In the genomic region with DNA sequence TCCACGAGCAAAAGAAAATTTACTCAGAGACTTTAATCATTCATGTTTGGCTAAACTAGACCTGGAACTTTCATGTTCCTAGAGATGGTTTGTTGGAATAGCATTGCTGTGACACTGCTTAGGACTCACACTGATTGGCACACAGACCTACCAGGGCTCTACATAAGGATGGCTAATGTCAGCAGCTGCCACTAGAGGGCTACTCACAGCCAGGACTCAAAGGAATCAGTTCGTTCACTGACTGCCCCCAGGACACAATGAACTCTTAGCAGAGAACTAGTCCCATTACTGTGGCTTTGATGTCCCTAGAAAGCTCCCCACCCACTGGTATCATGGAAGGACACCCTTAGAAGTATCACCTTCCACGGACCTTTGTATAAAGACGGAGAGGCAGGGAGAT, we compare ENCODE assay signal across 11 mouse cellular contexts.
A peak's percentile ranks its signal among the peaks of the same experiment; 100 is the strongest.
DNase-seq lines count a peak whose midpoint lies in the region; ATAC-seq and TF ChIP-seq lines count a peak whose summit lies in the region.
"Had no signal": no experiment of that assay in that cellular context is flagged by ENCODE, and none has a peak within 500 bp of the region (broad histone marks: within the 10 kb centered on the region; RNA-seq: fewer than 3 reads in every experiment).

No protein-coding gene starts in this region.

- no peaks in the 10 kb centered on the region for H3K36me3 ChIP-seq in kidney, adult 2 months (ENCODE audit: control insufficient read depth, insufficient read depth, low read length)
- no peaks in the 10 kb centered on the region for H3K36me3 ChIP-seq in kidney, embryonic 15.5 days
- no peaks in the 10 kb centered on the region for H3K36me3 ChIP-seq in E14TG2a.4 (ENCODE audit: insufficient read depth, low read length)
- H3K36me3 ChIP-seq: liver, embryonic 13.5 days; stomach, embryonic 15.5 days had no signal

- no peak overlapping the region for H3K27ac ChIP-seq in kidney, adult 2 months (ENCODE audit: insufficient read depth, low read depth, low read length)
- no peak overlapping the region for H3K27ac ChIP-seq in kidney, embryonic 15.5 days
- H3K27ac ChIP-seq: liver, embryonic 13.5 days; stomach, embryonic 15.5 days had no signal

- no peaks in the 10 kb centered on the region for H3K4me1 ChIP-seq in kidney, adult 2 months (ENCODE audit: control insufficient read depth, insufficient read depth, low read length)
- H3K4me1 ChIP-seq in kidney, embryonic 15.5 days: no peaks in the 10 kb centered on the region
- H3K4me1 ChIP-seq in E14TG2a.4 (replicated peaks; ENCODE audit: low read depth, low read length): no peaks in the 10 kb centered on the region
- H3K4me1 ChIP-seq: liver, embryonic 13.5 days; stomach, embryonic 15.5 days had no signal

- no peak for ATAC-seq in kidney, embryonic 15.5 days (replicated peaks; ENCODE audit: low FRiP score)
- no peak for ATAC-seq in erythroblast, adult 5-6 weeks (replicated peaks; ENCODE audit: low FRiP score, poor library complexity, severe bottlenecking)

- H3K27me3 ChIP-seq in kidney, adult 2 months (replicated peaks; ENCODE audit: control insufficient read depth, insufficient read depth, low read length): no peaks in the 10 kb centered on the region
- no peaks in the 10 kb centered on the region for H3K27me3 ChIP-seq in kidney, embryonic 15.5 days
- no peaks in the 10 kb centered on the region for H3K27me3 ChIP-seq in E14TG2a.4 (ENCODE audit: insufficient read depth, low read length)
- H3K27me3 ChIP-seq: liver, embryonic 13.5 days; stomach, embryonic 15.5 days had no signal

- TF ChIP-seq CTCF in kidney, adult 2 months (conservative IDR thresholded peaks at IDR 0.05; ENCODE audit: insufficient read depth, insufficient read length, low read depth, low read length): peak; percentile 73
- peak; percentile 35 for TF ChIP-seq CTCF in E14TG2a.4 (conservative IDR thresholded peaks at IDR 0.05; ENCODE audit: low read length)

- WGBS in kidney, adult 2 months: 28% methylated on average over 4 of the region's 4 CpGs
- WGBS in kidney, embryonic 15.5 days: 24% methylated on average over 4 of the region's 4 CpGs

- no peaks in the 10 kb centered on the region for H3K9me3 ChIP-seq in kidney, embryonic 15.5 days (replicated peaks)
- H3K9me3 ChIP-seq in E14TG2a.4 (ENCODE audit: low read length): peaks cover 13% of the 10 kb centered on the region
- H3K9me3 ChIP-seq: liver, embryonic 13.5 days; stomach, embryonic 15.5 days had no signal

- no peak overlapping the region for H3K4me2 ChIP-seq in kidney, embryonic 15.5 days
- H3K4me2 ChIP-seq: liver, embryonic 13.5 days; stomach, embryonic 15.5 days had no signal

- TF ChIP-seq POLR2A in kidney, adult 2 months (IDR thresholded peaks at IDR 0.05; ENCODE audit: low read depth, low read length): no peak

- no peak overlapping the region for H3K9ac ChIP-seq in kidney, embryonic 15.5 days
- H3K9ac ChIP-seq: liver, embryonic 13.5 days; stomach, embryonic 15.5 days had no signal

- H3K4me3 ChIP-seq in kidney, adult 2 months (ENCODE audit: insufficient read depth, low read depth, low read length): no peak overlapping the region
- no peak overlapping the region for H3K4me3 ChIP-seq in kidney, embryonic 15.5 days (replicated peaks)
- H3K4me3 ChIP-seq in E14TG2a.4 (replicated peaks; ENCODE audit: low read length): no peak overlapping the region
- H3K4me3 ChIP-seq: erythroblast, embryonic 14.5 days; liver, embryonic 13.5 days; stomach, embryonic 15.5 days had no signal

- DNase-seq in kidney, adult 2 months: peak; percentile 21
- peak; percentile 23 for DNase-seq in adipocyte (ENCODE audit: low spot score)
- DNase-seq in kidney, postnatal 4 days: peak; percentile 27 to 39
- no peak for DNase-seq in spleen, postnatal 4 days (ENCODE audit: low spot score in 2 of 2)
- no peak for DNase-seq in right cerebral cortex, postnatal 10 days (ENCODE audit: low spot score in 2 of 2)
- DNase-seq: liver, embryonic 13.5 days had no signal

Comparison
In these comparisons a context has a peak if more than half of its experiments do, and no peak if none do; other contexts are left out.
1. DNase-seq: peak in kidney, adult 2 months (single experiment), adipocyte (single experiment) and kidney, postnatal 4 days (2 of 2); none in spleen, postnatal 4 days (0 of 2) and right cerebral cortex, postnatal 10 days (0 of 2).